Mouse (Mus musculus) CD8-positive naive resting alpha-beta T cell, adult 57 days (primary cell): ENCODE measurements around the gene Ugt1a10. TPM values are rescaled to one million over a fixed set of nuclear protein-coding genes. Genes with fewer than 3 reads are reported as not detected.

Experiments used
- total RNA-seq: library from RNA; stranded (reverse); gene quantifications from one replicate; pipeline ENCODE4 v1.2.4, GENCODE M21; 2023

The Ugt1a10 gene
- not detected for total RNA-seq

DNA sequence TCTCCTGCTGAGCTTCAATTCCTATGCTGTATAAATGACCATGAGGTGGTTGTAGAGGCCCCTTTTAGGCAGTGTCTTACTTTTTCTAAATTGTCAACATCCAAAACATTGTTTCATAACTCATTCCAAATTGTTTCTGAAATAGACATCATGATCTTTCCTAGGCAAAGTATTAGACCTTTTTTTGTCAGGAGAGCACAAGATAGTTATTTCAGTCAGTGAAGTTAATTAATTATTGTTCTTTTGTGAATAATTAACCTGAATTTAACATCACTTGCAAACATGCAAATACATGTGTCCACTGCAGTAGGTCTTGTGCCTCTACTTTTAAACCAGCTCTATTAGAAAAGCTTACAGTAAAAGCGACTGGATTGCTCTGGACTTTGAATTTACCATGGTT is at the start of gene Ugt1a10:
Ugt1a10 (plus strand) TSS at position 301 of the 400 bp plus-strand sequence.

DNA sequence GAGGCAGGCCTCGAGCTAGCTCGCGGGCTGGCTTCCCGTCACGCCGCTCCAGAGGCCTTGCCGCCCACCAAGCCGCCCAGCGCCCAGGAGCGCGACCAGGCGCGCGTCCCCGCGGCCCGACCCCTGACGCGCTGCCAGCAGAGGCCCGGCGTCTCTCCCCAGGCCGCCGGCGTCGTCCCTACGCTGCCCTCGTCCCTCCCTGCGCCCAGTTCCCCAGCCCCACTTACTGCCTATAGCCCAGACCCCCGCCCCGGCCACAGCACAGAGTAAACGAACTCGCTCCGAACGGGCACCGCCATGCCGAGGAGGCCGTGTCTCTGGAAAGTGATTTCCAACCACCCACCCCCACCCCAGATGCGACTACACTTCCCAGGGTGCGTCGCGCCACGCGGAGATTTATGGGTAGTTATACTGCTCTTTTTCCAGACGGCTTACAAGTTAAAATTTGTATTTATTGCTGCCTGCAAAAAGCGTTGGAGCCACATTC is 46.9 kb upstream of the Ugt1a10 start, which contains the start of gene Usp40:
Usp40 (minus strand) TSS at position 341 of the 487 bp plus-strand sequence.

DNA sequence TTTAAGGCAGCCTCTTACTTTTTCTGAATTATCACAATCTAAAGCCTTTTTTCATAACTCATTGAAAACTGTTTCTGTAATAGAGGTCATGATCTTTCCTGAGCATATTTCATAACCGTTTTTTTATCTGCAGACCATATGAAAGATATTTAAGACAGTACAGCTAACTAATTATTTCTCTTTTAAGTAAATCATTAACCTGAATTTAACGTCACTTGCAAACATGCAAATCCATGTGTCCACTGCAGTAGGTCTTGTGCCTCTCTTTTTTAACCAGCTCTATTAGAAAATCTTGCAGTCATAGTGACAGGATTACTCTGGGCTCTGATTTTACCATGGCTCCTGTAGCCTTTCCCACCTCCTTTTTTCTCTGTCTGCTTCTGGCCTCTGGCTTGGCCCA is 15.3 kb downstream of the Ugt1a10 start, which contains the start of gene Ugt1a9:
Ugt1a9 (plus strand) TSS at position 306 of the 400 bp plus-strand sequence.

DNA sequence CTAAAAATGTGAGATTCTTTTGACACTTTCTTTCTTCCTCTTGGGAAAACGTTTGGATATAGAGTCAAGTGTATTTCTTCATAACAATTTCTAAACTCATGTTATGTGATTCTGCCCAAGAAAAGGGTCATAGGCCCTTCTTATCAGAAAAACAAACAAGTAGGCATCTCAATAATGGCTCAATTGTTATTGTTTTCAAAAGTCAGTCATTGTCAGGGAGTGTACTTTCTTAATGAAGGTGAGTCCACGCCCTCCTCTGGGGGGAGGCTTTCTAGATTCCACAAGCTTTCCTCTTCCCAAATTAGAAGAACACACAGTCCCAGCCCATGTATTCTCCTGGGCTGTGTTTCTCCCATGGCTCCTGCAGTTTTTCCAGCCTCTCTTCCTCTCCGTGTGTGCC is 32.3 kb downstream of the Ugt1a10 start, which contains the start of gene Ugt1a8:
Ugt1a8 (plus strand) TSS at position 301 of the 400 bp plus-strand sequence.

DNA sequence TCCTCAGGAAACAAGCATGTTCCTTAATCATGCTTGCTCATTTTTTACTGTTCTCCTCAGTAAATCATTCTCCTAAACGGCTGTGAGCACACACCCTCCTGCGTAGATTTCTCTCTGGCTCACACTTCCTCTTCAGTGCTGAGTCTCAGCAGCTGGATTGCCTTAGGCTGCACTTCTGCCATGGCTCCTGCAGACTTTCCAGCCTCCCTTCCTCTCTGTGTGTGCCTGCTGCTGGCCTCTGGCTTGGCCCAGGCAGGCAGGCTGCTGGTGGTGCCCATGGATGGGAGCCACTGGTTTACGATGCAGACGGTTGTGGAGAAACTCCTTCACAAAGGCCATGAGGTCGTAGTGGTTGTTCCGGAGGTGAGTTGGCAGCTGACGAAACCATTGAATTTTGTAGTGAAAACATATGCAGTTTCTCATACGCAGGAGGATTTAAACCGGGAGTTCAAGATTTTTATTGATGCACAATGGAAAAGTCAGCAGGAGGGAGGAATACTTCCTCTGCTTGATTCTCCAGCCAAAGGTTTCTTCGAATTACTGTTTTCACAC is 39.8 kb downstream of the Ugt1a10 start, which contains the start of gene Ugt1a7c:
Ugt1a7c (plus strand) TSS at position 122 of the 552 bp plus-strand sequence.

DNA sequence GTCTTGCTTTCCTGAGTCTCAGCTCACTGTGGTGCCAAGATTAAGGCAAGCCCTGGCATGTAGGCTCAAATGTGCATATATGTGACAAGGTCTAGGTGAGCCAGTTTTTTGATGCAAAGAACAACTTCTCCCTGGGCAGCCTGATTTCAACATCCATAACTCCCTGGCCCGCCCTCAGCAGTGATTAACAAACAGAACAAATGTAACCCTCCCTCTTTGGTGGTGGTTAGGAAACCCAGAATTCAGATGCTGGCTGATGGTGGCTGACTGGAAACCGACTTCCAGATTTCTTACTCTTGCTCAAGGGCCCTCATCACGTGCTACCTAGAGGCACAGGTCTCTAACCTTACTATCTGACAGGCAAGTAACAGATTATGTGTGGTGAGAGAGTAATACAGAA is 47.8 kb downstream of the Ugt1a10 start, which contains the start of gene Ugt1a6b:
Ugt1a6b (plus strand) TSS at position 234 of the 400 bp plus-strand sequence.

DNA sequence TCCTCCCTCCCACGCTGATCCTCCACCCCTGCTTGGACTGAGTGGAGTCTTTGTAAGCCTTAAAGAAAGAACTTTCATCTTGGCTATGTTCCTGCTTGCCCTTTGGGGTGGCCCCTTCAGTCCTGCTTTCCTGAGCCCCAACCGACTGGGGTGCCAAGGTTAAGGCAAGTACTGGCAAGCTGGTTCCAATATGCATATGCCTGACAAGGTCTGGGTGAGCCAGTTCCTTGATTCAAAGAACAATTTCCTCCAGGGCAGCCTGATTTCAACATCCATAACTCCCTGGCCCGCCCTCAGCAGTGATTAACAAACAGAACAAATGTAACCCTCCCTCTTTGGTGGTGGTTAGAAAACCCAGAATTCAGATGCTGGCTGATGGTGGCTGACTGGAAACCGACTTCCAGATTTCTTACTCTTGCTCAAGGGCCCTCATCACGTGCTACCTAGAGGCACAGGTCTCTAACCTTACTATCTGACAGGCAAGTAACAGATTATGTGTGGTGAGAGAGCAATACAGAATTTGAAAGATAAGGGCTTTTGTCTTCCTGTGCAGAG is 79.3 kb downstream of the Ugt1a10 start, which contains the start of gene Ugt1a6a:
Ugt1a6a (plus strand) TSS at position 353 of the 555 bp plus-strand sequence.

DNA sequence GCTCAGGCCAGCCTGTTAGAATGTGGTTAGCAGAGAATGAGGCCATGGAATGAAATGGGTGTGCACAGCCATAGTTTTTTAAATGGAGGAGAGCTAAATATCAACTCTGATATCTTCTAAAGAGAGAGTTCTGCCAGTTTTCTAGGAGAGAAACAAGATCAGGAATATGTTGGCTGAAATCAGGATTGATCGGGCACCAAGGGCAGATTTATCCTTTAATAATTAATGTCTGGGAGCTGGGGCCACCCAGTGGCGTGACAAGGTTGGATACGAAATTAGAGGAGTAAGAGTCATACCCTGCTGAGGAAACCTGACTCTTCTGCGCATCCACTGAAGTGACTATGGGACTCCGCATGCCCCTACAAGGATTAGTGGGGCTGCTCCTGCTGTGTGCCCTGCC is 110.5 kb downstream of the Ugt1a10 start, which contains the start of gene Ugt1a5:
Ugt1a5 (plus strand) TSS at position 302 of the 400 bp plus-strand sequence.

DNA sequence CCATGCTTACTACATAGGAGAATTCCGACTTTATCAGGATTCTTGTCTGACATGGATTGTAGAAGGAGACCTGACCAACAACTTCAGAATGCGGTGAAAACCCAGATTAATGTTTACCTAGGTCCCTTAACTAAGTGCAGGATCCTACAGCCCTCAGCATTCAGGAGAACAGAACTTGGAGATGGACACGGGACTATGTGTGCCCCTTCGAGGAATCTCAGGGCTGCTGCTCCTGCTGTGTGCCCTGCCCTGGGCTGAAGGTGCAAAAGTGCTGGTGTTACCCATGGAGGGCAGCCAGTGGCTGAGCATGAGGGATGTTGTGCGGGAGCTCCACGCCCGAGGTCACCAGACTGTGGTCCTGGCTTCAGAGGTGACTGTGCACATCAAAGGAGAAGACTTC is 145.3 kb downstream of the Ugt1a10 start, which contains the start of gene Ugt1a2:
Ugt1a2 (plus strand) TSS at position 146 of the 400 bp plus-strand sequence.

DNA sequence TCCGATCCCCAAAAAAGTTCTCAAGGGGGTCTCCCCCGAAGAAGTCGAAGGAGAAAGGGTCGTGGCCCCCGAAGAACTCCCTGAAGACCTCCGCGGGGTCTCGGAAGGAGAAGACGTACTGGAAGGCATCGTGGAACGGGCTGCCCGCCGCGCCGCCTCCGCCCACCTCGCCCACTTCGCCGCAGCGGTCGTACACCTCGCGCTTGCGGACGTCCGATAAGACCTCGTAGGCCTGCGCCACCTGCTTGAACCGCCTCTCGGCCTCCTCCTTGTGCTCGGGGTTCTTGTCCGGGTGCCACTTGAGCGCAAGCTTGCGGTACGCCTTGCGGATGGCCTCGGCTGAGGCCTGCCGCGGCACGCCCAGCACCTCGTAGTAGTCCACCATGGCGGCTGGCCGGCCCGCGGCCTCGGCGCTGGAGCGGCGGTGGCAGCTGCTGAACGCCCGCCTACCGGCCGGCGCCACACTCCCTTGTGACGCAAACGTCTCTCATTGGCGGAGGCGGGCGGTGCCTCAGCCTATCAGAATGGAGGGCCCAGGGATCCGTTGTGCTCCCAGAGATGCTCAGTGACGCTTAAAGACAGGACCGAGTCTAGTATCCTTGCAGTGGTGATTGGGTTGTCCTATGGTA is 150.2 kb downstream of the Ugt1a10 start, which contains the start of gene Dnajb3:
Dnajb3 (minus strand) TSS at position 489 of the 629 bp plus-strand sequence.

DNA sequence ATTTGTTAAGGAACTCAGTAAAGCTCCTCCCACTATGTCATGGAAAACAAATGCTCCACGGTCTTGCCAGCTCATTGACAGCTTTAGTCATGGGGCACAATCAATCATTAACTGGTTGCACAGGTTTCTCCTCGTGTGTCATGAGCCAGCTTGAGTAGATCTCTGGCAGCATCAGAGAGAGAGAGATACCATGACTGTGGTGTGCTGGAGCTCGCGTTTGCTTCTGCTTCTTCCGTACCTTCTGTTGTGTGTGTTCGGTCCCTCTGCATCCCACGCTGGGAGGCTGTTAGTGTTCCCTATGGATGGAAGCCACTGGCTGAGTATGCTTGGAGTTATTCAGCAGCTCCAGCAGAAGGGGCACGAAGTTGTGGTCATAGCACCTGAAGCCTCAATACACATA is 156.6 kb downstream of the Ugt1a10 start, which contains the start of gene Ugt1a1:
Ugt1a1 (plus strand) TSS at position 148 of the 400 bp plus-strand sequence.

DNA sequence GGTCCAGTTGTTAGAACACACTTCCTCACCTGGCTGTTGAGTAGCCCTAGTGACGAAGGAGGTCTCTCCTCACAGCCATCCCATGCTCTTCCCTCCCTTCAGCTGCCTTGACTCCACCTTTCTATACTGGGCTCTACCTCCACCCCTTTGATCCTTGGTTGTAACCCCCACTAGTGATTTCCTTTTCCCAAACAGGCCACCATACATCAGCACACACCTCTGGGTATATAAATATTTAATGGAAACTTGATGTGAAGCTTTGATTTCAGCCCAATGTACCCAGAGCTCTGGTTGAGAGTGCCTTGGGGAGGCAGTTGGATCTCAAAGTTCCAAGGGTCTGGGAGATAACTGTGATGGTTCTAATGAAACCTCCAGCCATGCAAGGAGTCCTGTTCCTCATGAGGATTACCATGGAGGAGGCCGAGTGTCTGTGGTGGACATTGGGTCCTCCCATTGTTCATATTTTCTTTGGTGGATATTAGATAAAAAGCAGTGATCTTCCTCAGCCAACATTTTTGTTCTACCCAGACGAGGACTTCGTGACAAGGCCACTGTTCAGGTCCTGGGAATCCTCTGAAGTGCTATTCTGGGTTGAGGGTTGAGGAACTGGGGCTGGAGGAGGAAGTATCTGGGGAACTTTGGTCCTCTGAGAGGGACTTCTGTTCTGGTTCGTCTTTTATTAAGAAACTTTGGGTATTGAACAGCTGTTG is 171.6 kb downstream of the Ugt1a10 start, which contains the start of gene Mroh2a:
Mroh2a (plus strand) TSS at position 317 of the 710 bp plus-strand sequence.

Other genes with a start within 250 kb of the Ugt1a10 start
- gene Dgkd, start 202.1 kb upstream of the Ugt1a10 start, total RNA-seq = 199 TPM
- 19.4 TPM for gene Usp40, start 46.8 kb upstream of the Ugt1a10 start, total RNA-seq
- gene Ugt1a9, start 15.4 kb downstream of the Ugt1a10 start, total RNA-seq = not detected
- gene Ugt1a8, start 32.4 kb downstream of the Ugt1a10 start, total RNA-seq = not detected
- gene Ugt1a7c, start 39.7 kb downstream of the Ugt1a10 start, total RNA-seq = 0.34 TPM
- gene Ugt1a6b, start 47.9 kb downstream of the Ugt1a10 start, total RNA-seq = not detected
- gene Ugt1a6a, start 79.4 kb downstream of the Ugt1a10 start, total RNA-seq = 1.2 TPM
- not detected for gene Ugt1a5, start 110.6 kb downstream of the Ugt1a10 start, total RNA-seq
- not detected for gene Ugt1a2, start 145.2 kb downstream of the Ugt1a10 start, total RNA-seq
- gene Dnajb3, start 150.4 kb downstream of the Ugt1a10 start, total RNA-seq = 1.0 TPM
- not detected for gene Ugt1a1, start 156.6 kb downstream of the Ugt1a10 start, total RNA-seq
- gene Mroh2a, start 171.6 kb downstream of the Ugt1a10 start, total RNA-seq = not detected
- gene Hjurp, start 222.2 kb downstream of the Ugt1a10 start, total RNA-seq = 111 TPM
- not detected for gene Trpm8, start 222.3 kb downstream of the Ugt1a10 start, total RNA-seq